Mouse (Mus musculus) spleen, adult 2 months (tissue): Measurements from ENCODE around the gene Tnks1bp1. TPM values are rescaled to one million over a fixed set of nuclear protein-coding genes. Genes with fewer than 3 reads are reported as not detected.

Experiments used
- DNase-seq, 2 experiments: peaks; one replicate each; pipeline versions ENCODE4 v3.0.0 to v3.0.0-alpha.2; 2012 to 2021; ENCODE audit warnings: low spot score in 2 of 2, low read depth in 1 of 2
- H3K27ac ChIP-seq: fragments of 200-500 bp; 2 replicates; pipeline ENCODE4 v1.5.1; 2012; ENCODE audit warnings: low read length, inconsistent platforms; ENCODE audit not compliant: insufficient read depth
- H3K27me3 ChIP-seq: fragments of 200-500 bp; 2 replicates; pipeline ENCODE4 v1.6.1; 2012; ENCODE audit warnings: mild to moderate bottlenecking, moderate library complexity, low read length, inconsistent platforms; ENCODE audit not compliant: control insufficient read depth, insufficient read depth
- H3K36me3 ChIP-seq: fragments of 200-500 bp; 2 replicates; pipeline ENCODE4 v1.6.1; 2012; ENCODE audit warnings: mild to moderate bottlenecking, low read length, inconsistent platforms; ENCODE audit not compliant: control insufficient read depth, insufficient read depth
- H3K4me1 ChIP-seq: fragments of 200-500 bp; 2 replicates; pipeline ENCODE4 v1.6.1; 2011; ENCODE audit warnings: inconsistent platforms; ENCODE audit not compliant: control insufficient read depth, insufficient read depth, insufficient read length
- H3K4me3 ChIP-seq: fragments of 200-500 bp; 2 replicates; pipeline ENCODE4 v1.5.1; 2011; ENCODE audit warnings: mild to moderate bottlenecking, inconsistent platforms; ENCODE audit not compliant: insufficient read depth, insufficient read length; ENCODE audit errors: extremely low read depth
- CTCF ChIP-seq: fragments of 200-500 bp; IDR thresholded peaks from 2 replicates; pipeline ENCODE4 v1.5.1; 2011; ENCODE audit warnings: mild to moderate bottlenecking, inconsistent platforms; ENCODE audit not compliant: insufficient read depth, insufficient read length, insufficient replicate concordance; ENCODE audit errors: extremely low read depth
- POLR2A ChIP-seq: fragments of 200-500 bp; IDR thresholded peaks from 2 replicates; pipeline ENCODE4 v1.6.1; 2011; ENCODE audit warnings: low read depth, low read length, inconsistent platforms
- WGBS: fragments of 180-500 bp; shearing (Covaris S2); methylation state at CpG from one replicate; pipeline ENCODE4 v1.1.7; 2018; 5-methylcytosine and 5-hydroxymethylcytosine counted together
- polyA plus RNA-seq: library from polyadenylated mRNA; depleted of rRNA; stranded (reverse); fragments of >200 nt; gene quantifications from 2 replicates; pipeline ENCODE4 v1.2.3, GENCODE M21; 2012; rRNA removed

The Tnks1bp1 gene
- polyA plus RNA-seq, 1 experiment = 20.3 TPM

DNA sequence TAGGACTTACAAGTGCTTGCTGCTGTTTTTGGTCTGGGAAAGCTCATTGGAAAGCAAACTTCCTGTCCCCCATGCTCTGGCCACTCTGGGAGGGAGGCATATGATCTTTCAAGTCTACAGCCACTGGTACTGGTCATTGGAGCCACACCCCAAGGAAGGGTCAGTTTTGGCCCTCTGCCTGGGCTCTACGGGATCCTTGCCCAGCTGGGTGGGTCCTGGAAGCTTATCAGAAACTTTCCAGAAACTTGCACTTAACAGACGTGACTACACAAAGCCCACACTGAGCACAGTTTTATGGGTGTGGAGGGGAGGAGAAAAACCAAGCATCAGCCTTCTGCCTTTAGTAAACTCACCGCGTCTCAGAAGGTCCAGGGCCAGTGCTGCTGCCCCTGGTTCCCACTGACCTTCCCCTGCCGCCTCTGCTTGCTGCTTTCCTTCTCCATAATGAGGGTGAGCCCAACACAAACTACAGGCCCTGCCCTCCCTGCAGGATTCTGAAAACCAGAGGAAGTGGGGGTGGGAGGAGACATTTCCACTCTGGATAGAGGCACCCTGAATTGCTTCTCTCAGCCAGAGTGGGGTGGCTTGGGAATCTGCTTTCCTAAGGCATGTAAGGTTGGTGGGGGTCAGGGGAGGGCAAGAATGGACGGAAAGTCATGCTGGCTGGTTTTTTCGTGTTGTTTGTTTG, 51.1 kb downstream of the Tnks1bp1 start:
- Histone ChIP-seq H3K36me3 (no peaks in the 10 kb centered on the region), H3K4me3 (no peak overlapping the region), H3K27ac (peak overlapping the region; percentile 67; the same call in 1 of the 2 replicates), H3K27me3 (no peaks in the 10 kb centered on the region), H3K4me1 (no peaks in the 10 kb centered on the region; the same call in 1 of the 2 replicates)
- DNase-seq = no peak
- TF ChIP-seq CTCF (no peak), POLR2A (no peak)
- WGBS = 79% methylated on average over 7 of the region's 7 CpGs

DNA sequence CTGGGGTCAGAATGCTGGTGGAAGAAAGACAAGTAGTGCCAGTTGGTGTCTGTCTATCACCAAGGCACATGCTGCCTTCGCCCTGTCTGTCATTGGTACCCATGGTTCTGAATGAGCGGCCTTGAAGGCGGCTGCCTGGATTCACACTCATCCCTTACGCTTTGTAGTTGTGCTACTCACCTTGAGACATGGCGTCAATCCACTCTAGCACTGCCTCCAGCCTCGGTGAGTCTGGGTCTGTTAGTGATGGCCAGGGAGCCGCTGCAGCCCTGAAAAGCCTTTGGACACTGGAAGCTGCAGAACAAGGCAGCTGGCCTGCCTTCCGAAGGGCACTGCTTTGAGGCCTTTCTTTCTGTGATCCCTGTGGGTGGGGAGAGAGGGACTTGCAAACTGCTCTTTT, 55.4 kb downstream of the Tnks1bp1 start:
- no peak for DNase-seq
- no peaks in the 10 kb centered on the region for H3K36me3 ChIP-seq
- H3K4me3 ChIP-seq = no peak overlapping the region
- H3K27me3 ChIP-seq = no peaks in the 10 kb centered on the region
- WGBS = 89% methylated on average over 8 of the region's 8 CpGs
- H3K27ac ChIP-seq = no peak overlapping the region
- no peak for TF ChIP-seq CTCF
- no peak for TF ChIP-seq POLR2A
- no peaks in the 10 kb centered on the region for H3K4me1 ChIP-seq

DNA sequence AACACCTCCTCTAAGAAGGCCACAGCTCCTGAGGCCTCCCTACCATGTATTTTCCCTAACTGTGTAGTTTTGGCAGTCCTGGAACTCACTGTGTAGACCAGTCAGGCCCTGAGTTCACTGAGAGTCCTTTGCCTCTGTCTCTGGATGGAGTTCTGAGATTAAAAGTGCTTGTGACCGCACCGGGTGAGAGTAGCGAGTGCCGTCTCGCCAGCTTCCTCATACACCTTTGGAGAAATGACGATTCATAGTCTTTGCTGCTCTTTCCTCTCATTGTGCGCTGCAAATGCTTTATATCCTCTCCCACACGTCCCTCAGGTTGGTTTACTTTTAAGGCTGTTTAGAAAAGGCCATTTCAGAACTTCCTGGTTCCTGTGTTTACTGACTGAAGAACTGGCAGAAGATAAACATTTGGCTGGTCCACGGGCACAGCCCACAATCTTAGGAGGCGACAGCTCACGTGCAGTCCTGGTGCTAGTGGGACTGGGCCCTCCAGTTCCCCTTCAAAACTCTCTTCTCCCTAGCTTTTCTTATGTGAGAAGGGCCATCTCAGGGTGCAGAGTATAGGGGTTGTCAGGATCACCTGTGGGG, 57.7 kb downstream of the Tnks1bp1 start:
- TF ChIP-seq CTCF = no peak
- no peak for TF ChIP-seq POLR2A
- H3K4me1 ChIP-seq = no peaks in the 10 kb centered on the region
- H3K27ac ChIP-seq = no peak overlapping the region
- H3K36me3 ChIP-seq = no peaks in the 10 kb centered on the region
- no peak overlapping the region for H3K4me3 ChIP-seq
- no peaks in the 10 kb centered on the region for H3K27me3 ChIP-seq
- 36% methylated on average over 11 of the region's 11 CpGs for WGBS
- no peak for DNase-seq

DNA sequence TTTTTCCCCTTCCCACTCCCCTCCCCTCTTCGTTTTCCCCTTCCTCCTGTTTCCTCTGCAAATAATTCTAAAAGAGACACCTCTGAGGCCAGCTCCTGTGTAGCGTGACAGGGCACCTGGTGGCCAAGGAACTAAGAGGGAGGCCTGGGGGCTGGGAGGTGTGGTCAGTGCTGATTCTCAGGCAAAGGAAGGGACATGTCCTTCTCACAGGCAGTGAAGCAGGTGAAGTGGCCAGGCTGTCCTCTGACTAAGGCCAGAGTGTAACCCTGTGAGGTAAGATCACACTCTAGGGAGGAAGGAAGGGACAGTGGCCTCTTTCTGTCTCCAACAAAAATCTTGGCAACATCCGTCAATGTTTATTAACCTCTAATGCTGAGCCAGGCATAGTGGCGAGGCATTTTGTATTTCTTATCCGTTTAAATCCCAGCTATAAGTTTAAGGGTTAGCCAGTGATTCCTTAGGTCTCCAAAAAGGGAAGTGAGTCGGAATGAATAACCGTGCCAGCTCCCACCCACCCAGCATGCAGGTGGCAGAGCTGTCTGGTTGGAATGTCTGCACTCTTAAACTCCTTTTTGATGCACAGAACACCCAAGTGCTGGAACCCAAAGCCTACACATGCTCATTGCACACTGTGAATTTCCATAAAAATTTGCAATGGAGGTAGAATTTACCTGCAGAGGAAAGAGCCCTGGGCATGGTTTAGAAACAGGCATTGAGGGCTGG, 58.4 kb downstream of the Tnks1bp1 start:
- 58% methylated on average over 7 of the region's 7 CpGs for WGBS
- no peak for DNase-seq
- TF ChIP-seq CTCF (no peak), POLR2A (no peak)

DNA sequence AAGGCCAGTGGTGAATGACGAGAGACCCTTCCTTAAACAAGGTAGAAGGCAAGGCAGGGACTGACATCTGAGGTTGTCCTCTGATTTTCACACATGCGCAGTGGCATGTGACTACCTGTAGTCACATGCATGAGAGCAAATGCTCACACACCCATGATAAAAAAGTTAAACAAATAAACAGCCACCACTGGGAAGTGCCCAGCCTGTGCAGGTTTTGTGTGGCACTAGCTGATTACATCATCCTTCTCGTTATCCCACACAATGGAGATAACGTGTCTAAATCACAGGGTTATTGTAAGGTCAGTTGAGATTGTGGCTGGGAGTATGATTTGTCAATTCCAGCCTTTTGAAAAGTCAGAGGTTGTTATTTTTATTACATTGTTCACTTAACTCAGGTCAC, 59.1 kb downstream of the Tnks1bp1 start:
- WGBS = 76% methylated on average over 4 of the region's 4 CpGs
- Histone ChIP-seq H3K27ac (no peak overlapping the region), H3K27me3 (no peaks in the 10 kb centered on the region), H3K4me3 (no peak overlapping the region), H3K4me1 (no peaks in the 10 kb centered on the region), H3K36me3 (no peaks in the 10 kb centered on the region)
- DNase-seq = no peak
- TF ChIP-seq CTCF = no peak
- no peak for TF ChIP-seq POLR2A

More for the DNA sequence above, 58.4 kb downstream of the Tnks1bp1 start:
- no peaks in the 10 kb centered on the region for H3K4me1 ChIP-seq
- H3K27me3 ChIP-seq = no peaks in the 10 kb centered on the region
- H3K36me3 ChIP-seq = no peaks in the 10 kb centered on the region
- H3K4me3 ChIP-seq = no peak overlapping the region
- H3K27ac ChIP-seq = no peak overlapping the region

DNA sequence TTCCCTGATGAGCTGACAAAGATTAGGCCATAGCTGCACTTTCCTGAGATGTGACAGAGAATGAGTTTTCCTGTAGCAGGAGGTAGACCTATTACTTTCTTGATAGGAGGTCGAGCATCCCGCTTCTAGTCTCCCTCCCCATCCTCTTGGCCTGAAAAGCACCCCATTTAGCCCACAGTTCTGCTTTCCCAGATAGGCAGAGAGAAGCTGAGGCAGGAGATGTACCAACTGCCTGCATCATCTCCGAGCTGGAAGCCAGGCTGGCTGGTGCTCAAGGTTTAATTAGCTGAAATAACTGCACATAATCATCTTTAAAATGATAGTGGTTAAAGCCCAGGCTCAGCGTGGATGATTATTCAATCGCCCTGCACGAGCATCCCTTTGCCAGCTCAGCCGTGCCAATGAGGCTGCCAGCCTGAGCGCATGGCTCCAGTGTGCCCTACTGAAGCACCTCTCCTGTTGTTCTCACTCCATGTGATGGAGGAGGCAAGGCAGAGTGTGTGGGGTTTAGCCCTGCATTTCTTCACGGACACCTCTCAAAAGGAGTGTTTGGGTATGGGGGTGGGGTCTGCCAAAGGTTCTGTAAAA, 62.6 kb downstream of the Tnks1bp1 start:
- WGBS = 88% methylated on average over 9 of the region's 9 CpGs
- no peak overlapping the region for H3K4me3 ChIP-seq

More for the DNA sequence above, 62.6 kb downstream of the Tnks1bp1 start:
- Histone ChIP-seq H3K27ac (no peak overlapping the region), H3K36me3 (no peaks in the 10 kb centered on the region), H3K4me1 (no peaks in the 10 kb centered on the region), H3K27me3 (no peaks in the 10 kb centered on the region)
- TF ChIP-seq POLR2A (no peak), CTCF (no peak)
- DNase-seq = no peak

Other genes with a start within 250 kb of the Tnks1bp1 start
- gene Ube2l6, start 249.2 kb upstream of the Tnks1bp1 start, polyA plus RNA-seq = 125 and 250 TPM in 2 replicates
- 0.04 TPM in 1 of 2 replicates, not detected in the other for gene Smtnl1, start 225.4 kb upstream of the Tnks1bp1 start, polyA plus RNA-seq
- gene Timm10, start 221.0 kb upstream of the Tnks1bp1 start, polyA plus RNA-seq = 19.0 and 24.4 TPM in 2 replicates
- gene Slc43a1, start 209.2 kb upstream of the Tnks1bp1 start, polyA plus RNA-seq = 59.6 and 70.0 TPM in 2 replicates
- 3.0 and 7.3 TPM in 2 replicates for gene Rtn4rl2, start 161.3 kb upstream of the Tnks1bp1 start, polyA plus RNA-seq
- 45.3 and 51.1 TPM in 2 replicates for gene Slc43a3, start 111.4 kb upstream of the Tnks1bp1 start, polyA plus RNA-seq
- 14.5 and 42.2 TPM in 2 replicates for gene Prg2, start 67.6 kb upstream of the Tnks1bp1 start, polyA plus RNA-seq
- gene Prg3, start 59.8 kb upstream of the Tnks1bp1 start, polyA plus RNA-seq = 3.7 and 5.0 TPM in 2 replicates
- 105 and 129 TPM in 2 replicates for gene Ssrp1, start 10.8 kb upstream of the Tnks1bp1 start, polyA plus RNA-seq
- 0.20 and 0.28 TPM in 2 replicates for gene P2rx3, start 10.6 kb upstream of the Tnks1bp1 start, polyA plus RNA-seq
- 2.5 and 2.9 TPM in 2 replicates for gene Aplnr, start 88.2 kb downstream of the Tnks1bp1 start, polyA plus RNA-seq
- 0.19 and 0.38 TPM in 2 replicates for gene Lrrc55, start 149.2 kb downstream of the Tnks1bp1 start, polyA plus RNA-seq